Mouse (Mus musculus): Measurements from ENCODE around the gene Lpin2.

DNA sequence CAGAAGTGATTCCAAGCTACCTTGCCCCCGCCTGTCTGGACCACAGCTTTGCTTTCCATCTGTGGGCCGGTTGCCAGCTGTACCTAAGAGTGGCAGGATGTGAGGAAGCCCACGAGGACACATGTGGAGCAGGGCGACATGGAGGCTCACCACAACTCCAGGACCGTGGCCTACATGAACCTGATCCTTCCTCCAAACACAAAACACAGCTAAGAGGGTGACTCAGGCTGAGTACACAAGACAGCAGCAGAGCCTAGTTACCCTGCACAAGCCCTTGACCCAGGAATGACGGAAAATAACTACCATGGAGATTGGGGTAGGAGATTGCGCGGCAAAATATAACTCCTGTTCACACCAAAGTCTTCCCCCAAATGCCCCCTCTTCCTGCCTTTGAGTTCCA lies 85.0 kb downstream of the Lpin2 start:
- TF ChIP-seq CTCF (IDR thresholded peaks at IDR 0.05; ENCODE audit: low read depth, low read length) (no peak), POLR2A (IDR thresholded peaks at IDR 0.05; ENCODE audit: borderline replicate concordance, low read depth, low read length) (no peak)
